Mouse (Mus musculus) kidney, adult 18-20 months (tissue): ENCODE measurements at regions not wholly inside any gene's neighbourhood (a gene's known extent, or its start where the extent isn't known, plus 50 kb on each side); places are given as distances from the start of the nearest gene placed in this dataset.
A peak's percentile ranks its signal among the peaks of the same experiment; 100 is the strongest.

Experiments used
- DNase-seq: peaks from one replicate; pipeline ENCODE4 v3.0.0; 2021

- no peak for DNase-seq
These were observed 100.2 kb upstream of the Ccnd2 start for GRCm38 (mm10) chr6:127252000-127252721.

GRCm38 (mm10) chr6:127253935-127254334 lies 101.9 kb upstream of the Ccnd2 start:
- DNase-seq: no peak

- DNase-seq: no peak
These were observed 112.1 kb upstream of the Ccnd2 start for GRCm38 (mm10) chr6:127263903-127264680.

- no peak for DNase-seq
These were observed 113.2 kb upstream of the Ccnd2 start for GRCm38 (mm10) chr6:127265063-127265775.

- DNase-seq: peak; percentile 74
These were observed 114.2 kb upstream of the Ccnd2 start for GRCm38 (mm10) chr6:127265901-127266812.

GRCm38 (mm10) chr6:127266813-127267165 lies 114.8 kb upstream of the Ccnd2 start:
- DNase-seq: no peak

- DNase-seq: no peak
These were observed 117.0 kb upstream of the Ccnd2 start for GRCm38 (mm10) chr6:127269021-127269420.

- DNase-seq: no peak
These were observed 117.6 kb upstream of the Ccnd2 start for GRCm38 (mm10) chr6:127269525-127270044.

- DNase-seq: no peak
These were observed 118.8 kb upstream of the Ccnd2 start for GRCm38 (mm10) chr6:127270774-127271173.

- no peak for DNase-seq
These were observed 119.4 kb upstream of the Ccnd2 start for GRCm38 (mm10) chr6:127271418-127271817.

GRCm38 (mm10) chr6:127272630-127273029 lies 120.6 kb upstream of the Ccnd2 start:
- DNase-seq: no peak

- DNase-seq: no peak
These were observed 122.9 kb upstream of the Ccnd2 start for GRCm38 (mm10) chr6:127274732-127275429.

GRCm38 (mm10) chr6:127275430-127275784 lies 123.4 kb upstream of the Ccnd2 start:
- DNase-seq: no peak

GRCm38 (mm10) chr6:127276362-127276761 lies 124.4 kb upstream of the Ccnd2 start:
- DNase-seq: no peak

GRCm38 (mm10) chr6:127278402-127278801 lies 126.4 kb upstream of the Ccnd2 start:
- no peak for DNase-seq

GRCm38 (mm10) chr6:127284226-127284625 lies 132.2 kb upstream of the Ccnd2 start:
- no peak for DNase-seq

GRCm38 (mm10) chr6:127286681-127287476 lies 134.9 kb upstream of the Ccnd2 start:
- DNase-seq: no peak

GRCm38 (mm10) chr6:127288946-127289345 lies 137.0 kb upstream of the Ccnd2 start:
- DNase-seq: no peak

- DNase-seq: no peak
These were observed 139.9 kb upstream of the Ccnd2 start for GRCm38 (mm10) chr6:127291937-127292336.

GRCm38 (mm10) chr6:127293829-127294228 lies 141.8 kb upstream of the Ccnd2 start:
- no peak for DNase-seq

- DNase-seq: no peak
These were observed 146.1 kb upstream of the Ccnd2 start for GRCm38 (mm10) chr6:127298105-127298504.
